Mouse (Mus musculus) heart, adult 9 months (tissue): ENCODE measurements at regions not wholly inside any gene's neighbourhood (a gene's known extent, or its start where the extent isn't known, plus 50 kb on each side); places are given as distances from the start of the nearest gene placed in this dataset.
"Not testable (repeated sequence)": the region's sequence is repeated elsewhere in the genome, so short reads cannot be mapped to it uniquely, and the experiment has no call there.

Experiments
- DNase-seq, 2 experiments: peaks; one replicate each; pipeline ENCODE4 v3.0.0; 2022; ENCODE audit warnings: low spot score in 2 of 2

- DNase-seq: no peak
These were observed 418.4 kb upstream of the Arrdc4 start for GRCm38 (mm10) chr7:69167456-69167855.

GRCm38 (mm10) chr7:69161916-69162315 lies 412.9 kb upstream of the Arrdc4 start:
- DNase-seq: no peak

- no peak for DNase-seq
These were observed 393.3 kb upstream of the Arrdc4 start for GRCm38 (mm10) chr7:69142351-69142750.

- no peak for DNase-seq
These were observed 384.4 kb upstream of the Arrdc4 start for GRCm38 (mm10) chr7:69133441-69133840.

GRCm38 (mm10) chr7:69101770-69102169 lies 352.7 kb upstream of the Arrdc4 start:
- DNase-seq: not testable (repeated sequence)

GRCm38 (mm10) chr7:69097587-69098095 lies 348.6 kb upstream of the Arrdc4 start:
- DNase-seq: no peak

- DNase-seq: no peak
These were observed 325.7 kb upstream of the Arrdc4 start for GRCm38 (mm10) chr7:69074780-69075179.

GRCm38 (mm10) chr7:69062994-69063393 lies 314.0 kb upstream of the Arrdc4 start:
- no peak for DNase-seq

- DNase-seq: no peak
These were observed 313.5 kb upstream of the Arrdc4 start for GRCm38 (mm10) chr7:69062506-69062905.

- no peak for DNase-seq
These were observed 313.1 kb upstream of the Arrdc4 start for GRCm38 (mm10) chr7:69062094-69062493.

GRCm38 (mm10) chr7:69061242-69061641 lies 312.2 kb upstream of the Arrdc4 start:
- DNase-seq: no peak

- DNase-seq: no peak
These were observed 267.5 kb upstream of the Arrdc4 start for GRCm38 (mm10) chr7:69016575-69016974.

GRCm38 (mm10) chr7:69015047-69015446 lies 266.0 kb upstream of the Arrdc4 start:
- no peak for DNase-seq

- DNase-seq: no peak
These were observed 258.2 kb upstream of the Arrdc4 start for GRCm38 (mm10) chr7:69007237-69007636.

- DNase-seq: no peak
These were observed 239.0 kb upstream of the Arrdc4 start for GRCm38 (mm10) chr7:68988061-68988460.

- DNase-seq: no peak
These were observed 234.9 kb upstream of the Arrdc4 start for GRCm38 (mm10) chr7:68983937-68984336.

- DNase-seq: no peak
These were observed 234.0 kb upstream of the Arrdc4 start for GRCm38 (mm10) chr7:68982914-68983502.

GRCm38 (mm10) chr7:68978576-68978975 lies 229.5 kb upstream of the Arrdc4 start:
- DNase-seq: no peak

- DNase-seq: peak in 1 of 2 experiments; percentile 4
These were observed 228.0 kb upstream of the Arrdc4 start for GRCm38 (mm10) chr7:68976813-68977752.

- no peak for DNase-seq
These were observed 226.9 kb upstream of the Arrdc4 start for GRCm38 (mm10) chr7:68975956-68976355.

GRCm38 (mm10) chr7:68975580-68975894 lies 226.5 kb upstream of the Arrdc4 start:
- DNase-seq: no peak

GRCm38 (mm10) chr7:68974761-68975579 lies 225.9 kb upstream of the Arrdc4 start:
- DNase-seq: no peak
